Mouse (Mus musculus) brain, embryonic 14.5 days (tissue): ENCODE measurements at regions not wholly inside any gene's neighbourhood (a gene's known extent, or its start where the extent isn't known, plus 50 kb on each side); places are given as distances from the start of the nearest gene placed in this dataset.
A peak's percentile ranks its signal among the peaks of the same experiment; 100 is the strongest.

ENCODE experiments used
- DNase-seq: peaks from one replicate; pipeline ENCODE4 v3.0.0-alpha.2; 2011; ENCODE audit warnings: low read depth
- CTCF ChIP-seq: fragments of 200-500 bp; IDR thresholded peaks from 2 replicates; pipeline ENCODE4 v1.5.1; 2012; ENCODE audit warnings: inconsistent platforms, mild to moderate bottlenecking, moderate library complexity, borderline replicate concordance; ENCODE audit not compliant: insufficient read depth, insufficient read length; ENCODE audit errors: extremely low read depth
- POLR2A ChIP-seq: fragments of 200-500 bp; IDR thresholded peaks from 2 replicates; pipeline ENCODE4 v1.6.1; 2012; ENCODE audit warnings: mild to moderate bottlenecking, inconsistent platforms, borderline replicate concordance; ENCODE audit not compliant: poor library complexity, insufficient read depth, insufficient read length, severe bottlenecking; ENCODE audit errors: extremely low read depth

DNA sequence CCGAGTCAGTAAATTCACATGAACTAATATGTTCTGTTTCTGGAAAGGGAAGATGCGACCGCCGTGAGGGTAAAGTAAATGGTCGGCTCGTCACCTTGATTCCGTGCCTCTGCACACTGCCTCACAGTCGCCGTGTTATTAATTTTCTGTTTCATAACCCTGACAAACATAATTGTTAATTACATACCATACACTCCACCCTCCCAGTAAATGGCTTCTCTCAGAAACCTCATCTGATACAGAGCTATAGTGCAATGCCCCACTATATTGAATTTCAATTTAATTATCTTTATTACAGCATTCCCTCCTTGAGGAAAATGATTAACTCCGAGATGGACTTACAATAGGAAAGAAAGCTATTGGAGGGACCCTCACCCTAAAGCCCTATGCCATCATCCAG lies 305.5 kb upstream of the Id4 start:
- TF ChIP-seq CTCF = no peak
- no peak for TF ChIP-seq POLR2A

DNA sequence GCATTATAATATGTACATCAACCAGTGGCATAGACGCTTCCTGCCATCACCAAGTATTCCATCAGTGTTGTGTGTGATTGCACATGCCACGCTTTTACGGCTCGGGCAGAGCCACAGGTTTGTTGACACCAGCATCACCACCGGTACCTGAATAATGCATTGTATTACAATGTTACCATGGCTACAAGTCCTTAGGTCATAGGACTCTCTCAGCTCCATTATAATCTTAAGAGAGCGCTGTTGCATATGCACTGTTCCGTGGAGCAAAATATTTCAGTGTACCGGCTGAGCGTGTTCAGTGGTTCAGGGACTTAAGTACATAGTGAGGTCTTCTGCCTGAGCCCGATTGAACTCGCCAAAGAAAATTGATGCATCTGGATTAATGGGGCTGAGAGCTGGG lies 303.4 kb upstream of the Id4 start:
- peak; percentile 43 for DNase-seq
- TF ChIP-seq POLR2A = no peak

More for the DNA sequence above, 305.5 kb upstream of the Id4 start:
- DNase-seq = peak; percentile 34

DNA sequence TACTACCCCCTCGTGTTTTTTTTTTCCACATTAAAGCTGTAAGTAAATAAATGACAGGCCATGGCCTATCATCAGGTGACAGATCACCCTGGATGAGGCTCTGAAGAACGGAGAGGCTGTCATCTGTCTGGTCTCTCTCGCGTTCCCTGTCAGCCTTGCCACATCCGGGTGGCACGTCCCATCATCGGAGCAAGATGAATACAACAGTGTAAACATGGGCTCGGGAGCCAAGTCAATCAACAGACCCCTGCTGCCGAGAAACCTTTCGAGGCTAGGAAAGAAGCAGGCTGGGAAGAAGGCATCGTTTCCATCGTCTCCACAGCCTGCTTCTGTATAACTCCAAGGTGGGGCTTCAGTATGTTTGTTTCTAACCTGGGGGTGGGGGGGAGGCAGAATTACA lies 286.8 kb upstream of the Id4 start:
- TF ChIP-seq CTCF = no peak
- no peak for TF ChIP-seq POLR2A
- DNase-seq = peak; percentile 66

DNA sequence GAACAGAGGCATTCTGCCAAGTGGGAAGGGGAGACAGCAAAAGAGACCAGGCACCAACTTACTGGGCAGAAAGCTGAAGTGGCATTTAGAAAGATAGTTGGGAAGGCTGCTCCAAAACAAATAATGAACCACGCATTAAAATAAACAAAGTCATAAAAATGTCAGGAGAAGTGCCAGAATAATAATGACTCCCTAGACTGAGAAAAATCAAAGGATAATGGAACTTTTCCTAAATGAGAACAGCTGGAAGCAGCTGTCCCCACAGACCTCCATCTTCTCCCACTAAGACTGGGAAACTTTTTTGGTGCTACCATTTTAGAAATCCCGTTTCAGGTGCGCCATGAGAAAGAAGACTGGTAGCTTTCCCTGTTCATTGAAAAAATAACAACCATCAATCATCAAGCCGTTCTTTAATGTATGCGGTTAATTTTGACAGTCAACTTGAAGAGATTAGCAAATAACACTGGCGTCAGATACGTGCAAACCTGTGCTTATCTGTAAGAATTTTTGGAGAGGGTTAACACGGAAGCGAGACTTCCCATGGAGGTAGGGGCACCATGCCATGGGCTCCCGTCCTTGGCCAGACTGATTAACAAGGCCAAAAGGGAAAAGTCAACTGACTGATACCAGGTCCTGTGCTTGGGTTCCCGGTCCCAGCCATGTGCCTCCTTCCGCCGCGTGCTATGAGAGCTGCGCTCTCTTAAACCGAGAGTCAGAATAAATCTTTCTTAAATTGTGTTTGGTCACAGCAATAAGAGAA lies 286.1 kb upstream of the Id4 start:
- TF ChIP-seq POLR2A = no peak
- no peak for TF ChIP-seq CTCF
- DNase-seq = no peak

DNA sequence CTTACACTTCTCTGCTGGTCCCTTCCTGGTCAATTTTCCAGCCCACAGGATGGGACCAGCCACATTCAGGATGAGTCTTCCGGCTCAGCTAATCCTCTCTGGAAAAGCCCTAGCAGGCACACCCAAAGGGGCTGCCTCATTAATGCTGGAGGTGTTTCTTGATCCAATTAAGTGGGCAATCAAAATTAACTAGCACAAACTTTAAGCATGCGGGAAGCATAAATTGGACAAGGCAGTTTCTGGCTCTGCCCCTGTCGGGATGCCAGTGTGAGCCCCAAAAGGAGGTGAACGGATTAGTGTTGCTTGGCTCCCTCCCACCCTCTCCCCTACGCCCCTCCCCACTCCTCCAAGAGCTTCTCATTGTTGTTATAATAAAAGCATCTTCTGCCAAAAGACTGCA lies 262.5 kb upstream of the Id4 start:
- DNase-seq = peak; percentile 90
- TF ChIP-seq CTCF = no peak
- no peak for TF ChIP-seq POLR2A

DNA sequence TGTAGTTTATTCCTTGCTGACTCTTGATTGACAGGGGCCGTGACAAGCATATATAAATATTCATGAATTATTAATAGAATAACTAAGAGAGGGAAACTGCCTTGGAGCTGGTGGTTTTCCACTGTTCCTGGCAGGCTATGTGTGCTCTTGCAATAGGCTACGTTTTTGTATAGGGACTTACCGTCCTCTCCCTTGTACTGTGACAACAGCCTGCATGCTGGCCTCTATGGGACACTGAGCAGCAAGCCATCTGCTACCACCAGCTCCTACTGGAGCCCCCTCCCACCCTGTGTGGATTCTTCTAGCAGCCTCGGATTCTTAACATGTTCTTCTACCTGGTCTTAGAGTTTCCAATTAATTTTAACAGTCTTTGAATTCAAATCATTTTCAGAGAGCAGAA lies 261.6 kb upstream of the Id4 start:
- TF ChIP-seq CTCF (no peak), POLR2A (no peak)

DNA sequence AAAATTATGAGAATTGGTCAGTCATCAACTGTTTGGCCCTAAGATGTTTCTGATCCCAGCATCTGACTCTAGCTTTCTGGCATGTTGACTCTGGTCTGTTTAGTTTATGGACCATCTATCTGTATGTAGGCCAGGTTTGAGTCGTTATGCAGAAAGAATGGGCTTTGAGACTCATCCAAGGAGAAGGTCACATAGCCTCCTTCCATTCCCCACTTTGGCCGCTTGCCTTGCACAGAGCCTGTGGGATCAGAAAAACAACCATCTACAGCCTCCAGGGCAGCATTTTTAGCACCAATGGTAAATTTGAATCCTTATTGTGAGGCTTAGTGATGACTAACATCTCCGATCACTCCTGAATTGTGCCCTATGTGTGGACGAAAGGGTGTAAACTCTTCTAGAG lies 257.9 kb upstream of the Id4 start:
- no peak for TF ChIP-seq POLR2A
- no peak for DNase-seq

More for the DNA sequence above, 261.6 kb upstream of the Id4 start:
- peak; percentile 74 for DNase-seq

DNA sequence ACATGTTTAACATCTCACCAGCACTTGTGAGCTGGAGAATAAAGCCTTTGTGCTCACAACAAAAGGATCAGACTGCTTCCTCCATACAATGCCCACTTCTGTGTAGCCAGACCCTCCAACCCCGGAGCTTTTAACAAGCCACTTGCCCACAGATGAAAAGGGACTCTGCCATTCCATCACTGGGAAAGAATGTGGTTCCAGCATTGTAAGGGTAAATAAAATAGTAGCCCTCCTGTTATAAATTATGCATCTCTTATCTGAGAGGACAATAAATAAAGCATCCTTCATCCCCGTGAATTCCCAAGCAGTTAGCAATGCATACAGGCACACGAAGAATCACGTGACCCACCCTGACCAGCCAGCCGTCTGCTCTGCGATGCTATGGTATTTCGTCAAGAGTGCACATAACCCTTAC lies 247.7 kb upstream of the Id4 start:
- TF ChIP-seq CTCF = no peak
- no peak for TF ChIP-seq POLR2A
- peak; percentile 90 for DNase-seq

DNA sequence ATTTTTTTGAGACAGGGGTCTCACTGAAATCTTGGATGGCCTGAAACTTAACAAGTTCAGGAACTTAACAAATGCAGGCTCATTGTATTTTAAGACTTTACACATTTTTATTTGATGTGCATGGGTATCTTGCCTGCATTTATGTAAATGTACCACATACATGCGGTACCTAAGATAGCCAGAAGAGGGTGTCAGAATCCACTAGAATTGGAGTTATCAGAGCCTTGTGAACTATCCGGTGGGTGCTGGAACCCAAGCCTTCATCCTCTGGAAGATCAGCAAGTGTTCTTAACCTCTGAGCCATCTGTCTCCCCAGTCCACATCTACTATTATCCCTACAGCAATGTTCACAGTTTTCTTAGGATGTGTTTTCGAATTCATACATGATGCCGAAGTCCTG lies 245.7 kb upstream of the Id4 start:
- DNase-seq = no peak
- no peak for TF ChIP-seq POLR2A

DNA sequence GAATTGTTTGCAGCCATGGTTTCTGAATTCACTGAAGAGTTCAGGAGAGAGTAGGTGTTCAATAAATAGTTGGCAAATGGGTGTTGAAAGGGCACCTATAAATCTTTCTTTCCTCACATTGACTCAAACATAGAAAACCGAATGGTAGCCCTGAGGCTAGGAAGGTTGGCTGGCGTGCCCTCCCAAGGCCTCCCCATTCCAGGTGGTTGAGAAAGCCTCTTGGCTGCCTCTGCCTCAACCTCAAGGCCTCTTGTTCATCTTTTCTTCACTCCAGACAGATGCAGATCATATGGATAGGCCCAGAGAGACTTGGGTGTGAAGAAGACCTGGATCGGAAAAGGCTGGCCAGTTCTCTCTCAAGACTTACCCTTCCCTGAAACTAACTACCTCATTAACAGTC lies 245.0 kb upstream of the Id4 start:
- DNase-seq = no peak
- TF ChIP-seq POLR2A (no peak), CTCF (no peak)

DNA sequence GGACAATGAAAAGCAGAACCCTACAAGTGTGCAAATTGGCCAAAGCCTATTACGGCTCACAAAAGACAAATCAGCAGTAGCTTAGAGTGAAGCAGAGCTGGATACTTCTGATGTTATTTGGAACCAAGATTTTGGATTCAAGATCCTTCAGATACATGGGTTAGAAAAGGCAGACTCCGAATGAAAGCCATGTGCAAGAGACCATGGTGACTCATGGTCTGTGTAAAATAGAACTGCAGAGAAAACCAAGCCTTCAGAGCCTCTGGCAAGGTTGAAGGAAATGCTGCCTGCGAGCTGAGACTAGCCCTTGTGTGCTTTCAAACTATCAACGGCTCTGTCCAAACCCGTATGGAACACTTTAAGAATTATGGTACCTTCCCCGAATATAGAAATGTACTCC lies 244.4 kb upstream of the Id4 start:
- DNase-seq = no peak
- TF ChIP-seq POLR2A = no peak
- TF ChIP-seq CTCF = no peak

DNA sequence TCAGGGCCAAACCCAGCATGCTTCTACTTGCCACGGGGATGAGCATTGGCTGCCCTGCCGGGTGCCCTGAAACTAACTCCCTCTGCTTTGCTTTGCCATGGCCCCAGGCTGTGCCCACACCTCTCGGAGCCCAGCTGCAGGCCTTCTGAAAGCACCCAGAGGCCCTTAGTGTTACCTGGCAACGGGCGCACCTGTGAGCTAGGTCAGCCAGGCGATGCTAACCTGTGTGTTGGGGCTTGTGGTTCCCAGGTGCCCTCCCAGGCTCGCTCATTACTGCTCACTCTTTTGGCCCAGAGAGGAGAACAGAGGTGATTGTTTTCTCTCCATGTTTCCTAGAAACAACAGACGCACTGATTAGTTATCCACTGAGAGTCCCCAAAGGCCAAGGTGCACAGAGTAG lies 243.4 kb upstream of the Id4 start:
- TF ChIP-seq CTCF (no peak), POLR2A (no peak)

DNA sequence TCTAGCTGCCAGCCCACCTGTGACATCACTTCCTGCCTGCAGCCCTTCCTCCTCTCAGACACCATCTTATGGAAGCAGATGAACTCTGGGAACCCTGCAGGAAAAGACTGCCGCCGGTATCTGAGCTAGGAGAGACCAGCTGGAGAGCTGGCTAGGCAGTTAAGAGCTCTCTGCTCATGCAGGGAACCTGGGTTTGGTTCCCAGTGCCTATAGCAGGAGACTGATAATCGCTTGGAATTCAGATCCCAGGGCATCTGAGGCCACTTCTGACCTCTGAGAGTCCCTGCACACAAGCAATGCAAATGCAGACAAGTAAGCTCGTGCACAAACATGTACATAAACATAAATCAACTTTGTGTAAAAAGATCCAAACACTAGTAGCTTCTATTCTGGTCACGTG lies 242.4 kb upstream of the Id4 start:
- DNase-seq = no peak
- TF ChIP-seq CTCF (no peak), POLR2A (no peak)

More for the DNA sequence above, 243.4 kb upstream of the Id4 start:
- no peak for DNase-seq

DNA sequence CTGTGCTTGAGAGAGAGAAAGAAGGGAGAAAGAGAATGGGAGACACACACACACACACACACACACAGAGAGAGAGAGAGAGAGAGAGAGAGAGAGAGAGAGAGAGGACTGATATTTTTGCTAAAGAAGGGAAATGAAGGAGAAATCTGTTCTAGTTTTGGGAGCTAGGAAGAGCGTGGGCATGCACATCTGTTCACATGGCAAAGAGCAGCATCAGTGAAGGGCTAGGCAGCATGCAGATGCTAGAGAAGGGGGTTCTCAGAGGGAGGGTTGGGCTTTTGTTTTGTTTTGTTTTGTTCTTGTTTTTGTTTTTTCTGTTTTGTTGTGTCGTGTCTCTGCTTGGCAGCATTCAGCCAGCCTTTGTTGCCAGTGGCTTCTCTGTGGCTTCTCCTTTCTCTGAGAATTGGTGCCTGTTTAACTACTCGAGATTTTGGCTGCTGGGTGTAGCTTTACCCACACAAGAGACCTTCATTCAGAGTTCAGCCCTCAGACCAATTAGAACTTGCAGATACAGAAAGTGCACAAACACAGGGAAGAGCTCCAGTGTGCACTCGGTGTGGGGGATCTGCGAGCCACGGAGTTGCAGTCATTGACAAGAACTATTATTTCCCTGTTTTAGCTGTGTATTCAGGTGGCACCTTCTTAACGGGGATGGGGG lies 237.9 kb upstream of the Id4 start:
- DNase-seq = peak; percentile 72
- TF ChIP-seq POLR2A = no peak
